Mouse (Mus musculus): Measurements from ENCODE around the gene Mxra7.

DNA sequence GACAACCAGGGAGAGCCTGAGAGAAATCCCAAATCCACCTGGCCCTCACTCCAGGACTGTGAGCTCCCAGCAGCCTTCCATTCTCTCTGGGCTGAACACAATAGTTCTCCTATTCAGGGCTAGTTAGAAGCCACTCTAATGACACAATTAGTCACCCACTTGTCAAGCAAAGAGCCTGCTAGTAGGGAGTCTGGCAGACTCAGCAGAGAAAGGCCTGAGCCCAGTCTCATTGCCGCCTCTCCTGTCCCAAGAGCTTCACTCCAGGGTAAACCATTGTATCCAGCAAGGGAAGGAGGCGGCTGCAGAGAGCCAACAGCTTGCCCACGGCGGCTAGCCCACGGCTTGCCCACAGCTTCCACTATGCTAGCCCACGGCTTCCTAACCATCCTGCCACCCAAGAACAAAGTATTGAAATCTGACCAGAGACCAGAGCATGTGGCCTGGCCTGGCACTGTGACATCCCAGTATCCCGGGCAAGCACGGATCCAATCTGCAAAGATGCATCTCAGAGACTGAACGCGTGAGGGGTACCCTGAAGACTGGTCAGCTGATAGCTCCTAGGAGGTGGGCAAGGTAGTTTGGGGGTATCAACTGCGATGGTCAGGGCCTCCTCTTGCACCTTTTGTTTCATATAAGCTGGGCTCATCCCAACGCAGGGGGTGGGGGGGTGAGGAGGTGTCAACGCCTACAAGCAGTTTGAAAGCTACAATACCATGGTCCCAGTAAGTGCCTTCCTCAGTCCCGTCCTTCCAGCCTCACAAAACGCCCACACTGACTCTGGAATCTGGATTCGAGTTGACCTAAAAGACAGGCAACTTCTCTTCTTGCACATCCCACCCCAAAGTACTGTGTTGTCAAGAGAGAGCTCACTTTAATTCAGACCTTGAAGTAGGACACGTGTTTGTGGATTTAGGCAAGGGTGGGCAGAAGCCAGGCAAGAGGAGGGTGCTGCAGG, 1.0 kb downstream of the Mxra7 start:
- TF ChIP-seq POLR2A (IDR thresholded peaks at IDR 0.05; ENCODE audit: control insufficient read depth, extremely low read depth, insufficient read depth, low read length, poor library complexity), result no peak
- no peak for TF ChIP-seq CTCF (IDR thresholded peaks at IDR 0.05; ENCODE audit: borderline replicate concordance, control insufficient read depth, extremely low read depth, insufficient read depth, low read length, poor library complexity)

Data from thymus, adult 2 months (tissue).